8 mouse cellular contexts compared by ENCODE assay signal in the genomic region with DNA sequence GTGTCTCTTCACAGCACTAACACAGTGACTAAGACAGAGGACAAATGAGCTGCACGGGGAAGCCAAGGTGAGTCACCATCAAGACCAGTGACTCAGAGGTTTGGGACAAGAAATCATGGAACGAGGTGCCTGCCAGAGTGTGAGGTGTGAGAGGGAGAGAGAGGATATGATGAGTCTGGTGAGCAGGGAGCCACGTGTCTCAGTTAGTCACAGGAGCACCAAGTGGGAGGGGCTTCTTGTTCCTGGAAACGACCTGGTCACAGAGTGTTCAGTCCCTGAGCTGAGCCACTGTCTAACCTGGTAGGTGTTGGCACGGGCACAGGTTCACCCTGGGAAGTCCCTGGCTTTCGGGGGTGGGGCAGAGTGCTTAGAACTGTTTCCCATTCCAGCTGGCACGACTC. TPM values are rescaled to one million over a fixed set of nuclear protein-coding genes. Genes with fewer than 3 reads are reported as not detected.
DNase-seq lines count a peak whose midpoint lies in the region; ATAC-seq and TF ChIP-seq lines count a peak whose summit lies in the region.

No protein-coding gene starts in this region.

- no peak overlapping the region for H3K4me3 ChIP-seq in liver, postnatal 0 days (ENCODE audit: low read depth, low read length)
- no peak overlapping the region for H3K4me3 ChIP-seq in stomach, embryonic 15.5 days (replicated peaks)

- peak; percentile 93 for TF ChIP-seq EP300 in liver, postnatal 0 days (IDR thresholded peaks at IDR 0.05; ENCODE audit: low read depth)

- H3K27ac ChIP-seq in liver, postnatal 0 days (ENCODE audit: low read depth), result peak overlapping the region; percentile 83
- H3K27ac ChIP-seq in stomach, embryonic 15.5 days, result no peak overlapping the region

- ATAC-seq in cerebellum, adult (ENCODE audit: insufficient number of reproducible peaks, low FRiP score, low TSS enrichment), result peak; percentile 45; the same call in 1 of the 2 replicates
- ATAC-seq in liver, postnatal 0 days, result peak; percentile 95
- ATAC-seq in stomach, embryonic 15.5 days (ENCODE audit: insufficient read depth, low FRiP score, low read depth), result peak; percentile 36; the same call in 1 of the 2 replicates

- H3K27me3 ChIP-seq in liver, postnatal 0 days (ENCODE audit: insufficient read depth, low read length), result no peaks in the 10 kb centered on the region
- H3K27me3 ChIP-seq in stomach, embryonic 15.5 days (replicated peaks), result no peaks in the 10 kb centered on the region

- no peak for DNase-seq in cerebellum, postnatal 4 days (ENCODE audit: low spot score in 2 of 2)
- peak; percentile 83 for DNase-seq in liver, postnatal 0 days
- DNase-seq in liver, result no peak
- peak; percentile 54 for DNase-seq in cerebellum, adult 9-10 months
- DNase-seq in kidney, postnatal 10 days, result peak; percentile 76
- no peak for DNase-seq in thymus, postnatal 0 days (ENCODE audit: low spot score)

- H3K36me3 ChIP-seq in liver, postnatal 0 days (replicated peaks; ENCODE audit: insufficient read depth, low read length), result no peaks in the 10 kb centered on the region
- no peaks in the 10 kb centered on the region for H3K36me3 ChIP-seq in stomach, embryonic 15.5 days

- H3K4me1 ChIP-seq in liver, postnatal 0 days (ENCODE audit: insufficient read depth), result peaks cover 10% of the 10 kb centered on the region
- H3K4me1 ChIP-seq in stomach, embryonic 15.5 days, result peaks cover 18% of the 10 kb centered on the region; the same call in 1 of the 2 replicates

- 49% methylated on average over 7 of the region's 7 CpGs for WGBS in liver, postnatal 0 days (ENCODE audit: insufficient replicate concordance)
- WGBS in stomach, embryonic 15.5 days, result 55% methylated on average over 7 of the region's 7 CpGs

- TF ChIP-seq CTCF in liver, postnatal 0 days (IDR thresholded peaks at IDR 0.05; ENCODE audit: low read depth), result no peak

- no peak overlapping the region for H3K9ac ChIP-seq in liver, postnatal 0 days (replicated peaks)
- H3K9ac ChIP-seq in stomach, embryonic 15.5 days, result no peak overlapping the region

- H3K9me3 ChIP-seq in liver, postnatal 0 days (ENCODE audit: low read length), result no peaks in the 10 kb centered on the region
- no peaks in the 10 kb centered on the region for H3K9me3 ChIP-seq in stomach, embryonic 15.5 days

- no peak overlapping the region for H3K4me2 ChIP-seq in liver, postnatal 0 days (ENCODE audit: low read depth, low read length)
- no peak overlapping the region for H3K4me2 ChIP-seq in stomach, embryonic 15.5 days

RNA-seq across cellular contexts. Expression of a gene that starts 54.2 kb away (rescaled TPM):
- polyA plus RNA-seq in liver, postnatal 0 days (2015; fragmentation: Nextera tagmentation; extraction: Ambion mirVana), result 37.1 and 39.9 TPM in 2 replicates
- 125 and 130 TPM in 2 replicates for polyA plus RNA-seq in stomach, embryonic 15.5 days (2015; fragmentation: Nextera tagmentation; extraction: Ambion mirVana)
- polyA plus RNA-seq in thymus, postnatal 0 days (2015; fragmentation: Nextera tagmentation; extraction: Ambion mirVana), result 88.4 and 90.4 TPM in 2 replicates

Comparison
In these comparisons a context has a peak if more than half of its experiments do, and no peak if none do; other contexts are left out.
1. DNase-seq: peak in liver, postnatal 0 days (single experiment), cerebellum, adult 9-10 months (single experiment) and kidney, postnatal 10 days (single experiment); none in cerebellum, postnatal 4 days (0 of 2), liver (single experiment) and thymus, postnatal 0 days (single experiment).
2. ATAC-seq: peak in every context shown above with its lines; median percentile 95 in liver, postnatal 0 days; 45 in cerebellum, adult; 36 in stomach, embryonic 15.5 days.